Mouse (Mus musculus): Measurements from ENCODE around the gene Gns. TPM values are rescaled to one million over a fixed set of nuclear protein-coding genes. Genes with fewer than 3 reads are reported as not detected.

Gene Gns
- polyA plus RNA-seq, 1 experiment from 2014 or later = 35.6 TPM

- no peak for DNase-seq (ENCODE audit: low spot score)
- Histone ChIP-seq H3K27me3 (ENCODE audit: low read depth, poor library complexity, severe bottlenecking) (no peaks in the 10 kb centered on the region), H3K36me3 (0 out of 2 replicates have a peak, but pooled peaks cover 8% of the 10 kb centered on the region), H3K9me3 (replicated peaks) (no peaks in the 10 kb centered on the region), H3K27ac (no peak overlapping the region), H3K4me1 (peaks cover 37% of the 10 kb centered on the region), H3K4me3 (no peak overlapping the region)
- WGBS = 91% methylated on average over 8 of the region's 8 CpGs
Observed at GRCm38 (mm10) chr10:121445808-121446207, 80.9 kb downstream of the Gns start.

Other genes with a start within 250 kb of the Gns start
- 0.26 and 0.50 TPM in 2 replicates for gene Tbc1d30, start 13.8 kb upstream of the Gns start, polyA plus RNA-seq (2016; fragmentation: Nextera tagmentation; extraction: Ambion mirVana)
- 18.0 and 21.1 TPM in 2 replicates for gene Rassf3, start 111.3 kb downstream of the Gns start, polyA plus RNA-seq (2016; fragmentation: Nextera tagmentation; extraction: Ambion mirVana)
- gene Tbk1, start 221.7 kb downstream of the Gns start, polyA plus RNA-seq (2016; fragmentation: Nextera tagmentation; extraction: Ambion mirVana) = 25.1 and 29.9 TPM in 2 replicates

All from limb, embryonic 10.5 days (tissue).